Mouse (Mus musculus) lung, adult 2 months (tissue): ENCODE results near the gene Mroh2a. TPM values are rescaled to one million over a fixed set of nuclear protein-coding genes. Genes with fewer than 3 reads are reported as not detected.

Source experiments
- DNase-seq: peaks from one replicate; pipeline ENCODE4 v3.0.0; 2022
- H3K4me1 ChIP-seq: fragments of 200-500 bp; 2 replicates; pipeline ENCODE4 v1.6.1; 2011; ENCODE audit warnings: low read length; ENCODE audit not compliant: control insufficient read depth, insufficient read depth
- H3K4me3 ChIP-seq: fragments of 200-500 bp; replicated peaks from 2 replicates; pipeline ENCODE3; 2011; ENCODE audit warnings: low read depth, mild to moderate bottlenecking, control low read depth, low read length; ENCODE audit errors: extremely low read depth
- CTCF ChIP-seq: fragments of 200-500 bp; IDR thresholded peaks from 2 replicates; pipeline ENCODE4 v1.5.1; 2011; ENCODE audit warnings: mild to moderate bottlenecking, low read length, control low read depth; ENCODE audit not compliant: insufficient read depth
- POLR2A ChIP-seq: fragments of 200-500 bp; IDR thresholded peaks from 2 replicates; pipeline ENCODE4 v1.6.1; 2011; ENCODE audit warnings: low read depth, mild to moderate bottlenecking, control low read depth, low read length, borderline replicate concordance; ENCODE audit errors: extremely low read depth
- WGBS: fragments of 180-500 bp; shearing (Covaris S2); methylation state at CpG from one replicate; pipeline ENCODE4 v1.1.7; 2018; 5-methylcytosine and 5-hydroxymethylcytosine counted together
- polyA plus RNA-seq: library from polyadenylated mRNA; depleted of rRNA; stranded (reverse); fragments of >200 nt; gene quantifications from 2 replicates; pipeline ENCODE4 v1.2.3, GENCODE M21; 2012

The Mroh2a gene
- polyA plus RNA-seq, 1 experiment: 0.20 TPM

GRCm38 (mm10) chr1:88255989-88256754 lies 29.4 kb downstream of the Mroh2a start:
- no peak for DNase-seq
- H3K4me1 ChIP-seq: no peaks in the 10 kb centered on the region
- H3K4me3 ChIP-seq: no peak overlapping the region
- TF ChIP-seq CTCF: no peak
- no peak for TF ChIP-seq POLR2A
- WGBS: 74% methylated on average over 13 of the region's 13 CpGs

DNA sequence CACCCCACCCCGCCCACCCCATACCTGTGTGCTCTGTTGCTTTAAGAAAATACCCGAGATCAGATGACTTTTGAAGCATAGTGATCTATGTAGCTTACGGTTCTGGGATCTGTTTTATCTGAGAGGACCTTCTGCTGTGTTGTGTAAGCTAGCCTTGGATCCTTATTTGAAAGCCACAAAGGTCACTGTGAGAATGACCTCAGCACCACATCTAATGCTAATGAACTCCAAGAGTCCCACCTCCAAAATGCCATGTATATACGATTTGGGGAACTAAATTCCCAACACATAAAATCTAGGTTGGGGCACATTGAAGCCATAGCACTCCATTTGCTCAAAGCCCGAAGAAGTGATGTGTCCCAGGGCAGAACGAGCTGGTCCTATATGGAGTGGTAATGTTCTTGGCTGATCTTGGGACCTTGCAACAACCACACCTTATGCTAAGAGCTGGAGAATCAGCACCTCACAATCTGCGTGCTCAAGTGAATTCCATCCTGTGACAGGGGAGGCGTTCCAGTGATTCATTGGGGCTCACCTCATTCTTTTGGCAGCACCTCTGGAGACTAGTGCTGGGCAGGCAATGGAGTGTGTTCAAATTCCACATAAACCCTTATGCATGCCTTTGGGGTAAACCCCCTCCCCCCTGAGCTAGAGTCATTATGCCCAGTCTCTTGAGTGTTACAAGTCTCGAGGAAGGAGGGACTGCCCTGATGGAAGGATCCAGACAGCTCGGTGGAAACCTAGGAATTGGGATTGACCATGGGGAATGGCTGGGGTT lies 30.3 kb downstream of the Mroh2a start:
- no peak for DNase-seq
- no peak for TF ChIP-seq CTCF
- TF ChIP-seq POLR2A: no peak
- Histone ChIP-seq H3K4me3 (no peak overlapping the region), H3K4me1 (no peaks in the 10 kb centered on the region)
- WGBS: 70% methylated on average over 10 of the region's 10 CpGs

- 80% methylated on average over 6 of the region's 6 CpGs for WGBS
- H3K4me3 ChIP-seq: no peak overlapping the region
- no peaks in the 10 kb centered on the region for H3K4me1 ChIP-seq
- DNase-seq: no peak
- TF ChIP-seq POLR2A (no peak), CTCF (no peak)
Observed at GRCm38 (mm10) chr1:88257681-88258080, 30.9 kb downstream of the Mroh2a start.

- TF ChIP-seq POLR2A: no peak
- TF ChIP-seq CTCF: no peak
- Histone ChIP-seq H3K4me3 (no peak overlapping the region), H3K4me1 (no peaks in the 10 kb centered on the region)
- no peak for DNase-seq
- 66% methylated on average over 6 of the region's 6 CpGs for WGBS
Observed at GRCm38 (mm10) chr1:88258361-88258760, 31.6 kb downstream of the Mroh2a start.

DNA sequence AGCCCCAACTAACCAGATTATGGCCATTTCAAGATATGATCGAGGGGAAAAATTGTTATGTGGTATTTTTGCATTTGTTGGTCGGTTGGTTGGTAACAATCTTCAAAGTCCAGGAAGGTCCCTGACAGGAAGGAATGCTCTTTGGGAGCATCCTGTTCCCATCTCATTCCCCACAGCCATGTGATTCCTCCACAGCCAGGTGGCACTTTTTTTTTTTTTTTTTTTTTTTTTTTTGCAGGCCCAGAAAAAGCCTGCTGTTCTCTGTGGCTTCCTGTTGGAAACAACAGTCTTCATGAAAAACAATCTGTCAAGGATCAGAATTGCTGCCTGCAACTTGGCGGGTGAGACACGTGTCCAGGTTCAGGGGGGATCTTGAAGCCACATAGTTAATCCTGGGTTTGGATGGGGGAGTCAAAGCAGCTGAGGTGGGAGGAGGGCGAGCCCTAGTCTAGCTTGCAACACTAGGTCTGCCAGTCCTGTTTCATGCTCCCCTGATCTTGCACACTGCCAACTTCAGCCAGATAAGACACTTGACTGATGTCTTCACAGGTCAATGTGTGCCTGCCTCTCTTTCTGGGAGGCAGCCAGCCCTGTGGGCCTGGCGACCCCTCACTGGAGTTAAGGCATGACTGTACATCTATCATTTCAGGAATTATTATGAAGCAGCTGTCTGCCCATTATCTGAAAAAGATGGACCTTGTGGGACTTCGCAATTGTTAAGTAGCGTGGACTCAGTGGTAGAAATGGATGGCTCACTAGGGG lies 32.3 kb downstream of the Mroh2a start:
- Histone ChIP-seq H3K4me3 (no peak overlapping the region), H3K4me1 (no peaks in the 10 kb centered on the region)
- WGBS: 50% methylated on average over 8 of the region's 8 CpGs
- no peak for DNase-seq
- TF ChIP-seq POLR2A (no peak), CTCF (no peak)

DNA sequence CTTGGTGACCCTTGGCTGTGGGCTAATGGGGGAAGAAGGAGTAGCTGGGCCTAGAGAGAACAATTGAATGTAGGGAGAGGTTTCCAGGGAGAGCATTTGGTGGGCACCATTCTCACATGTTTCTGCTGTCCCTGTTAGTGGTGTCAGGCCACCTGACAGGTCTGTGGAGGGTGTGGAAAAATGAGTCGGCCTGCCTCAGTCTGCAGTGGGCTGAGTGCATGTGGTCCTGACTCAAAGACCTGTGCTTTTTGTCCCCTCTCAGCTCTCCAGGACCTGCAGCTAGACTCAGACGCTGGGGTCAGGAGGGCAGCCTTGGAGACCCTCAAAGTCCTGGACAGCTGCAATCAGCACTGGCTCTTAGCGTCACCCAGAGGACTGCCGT lies 32.8 kb downstream of the Mroh2a start:
- WGBS: 70% methylated on average over 4 of the region's 4 CpGs
- no peak for TF ChIP-seq POLR2A
- TF ChIP-seq CTCF: no peak
- no peak overlapping the region for H3K4me3 ChIP-seq
- DNase-seq: no peak
- no peaks in the 10 kb centered on the region for H3K4me1 ChIP-seq

DNA sequence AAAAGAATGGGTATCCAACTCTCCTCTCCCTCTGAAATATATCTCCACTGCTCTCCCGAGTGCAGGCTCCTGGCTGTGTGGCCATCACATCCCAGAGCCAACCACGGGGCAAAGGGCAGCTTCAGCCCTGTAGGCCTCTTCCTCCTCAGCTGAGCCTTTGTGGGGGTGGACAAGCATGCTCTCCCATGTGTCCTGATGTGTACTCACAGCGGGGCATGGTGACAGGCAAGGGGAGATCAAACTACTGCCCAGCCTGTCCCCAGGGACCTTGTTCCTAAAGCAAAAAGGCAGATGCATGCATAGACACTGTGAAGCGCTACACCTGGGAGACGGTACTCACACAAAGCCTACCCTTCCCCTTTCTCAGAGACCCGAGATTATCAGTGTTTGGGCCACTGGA lies 33.3 kb downstream of the Mroh2a start:
- 69% methylated on average over 6 of the region's 6 CpGs for WGBS
- no peak for TF ChIP-seq CTCF
- no peak for TF ChIP-seq POLR2A
- Histone ChIP-seq H3K4me1 (no peaks in the 10 kb centered on the region), H3K4me3 (no peak overlapping the region)
- DNase-seq: no peak

DNA sequence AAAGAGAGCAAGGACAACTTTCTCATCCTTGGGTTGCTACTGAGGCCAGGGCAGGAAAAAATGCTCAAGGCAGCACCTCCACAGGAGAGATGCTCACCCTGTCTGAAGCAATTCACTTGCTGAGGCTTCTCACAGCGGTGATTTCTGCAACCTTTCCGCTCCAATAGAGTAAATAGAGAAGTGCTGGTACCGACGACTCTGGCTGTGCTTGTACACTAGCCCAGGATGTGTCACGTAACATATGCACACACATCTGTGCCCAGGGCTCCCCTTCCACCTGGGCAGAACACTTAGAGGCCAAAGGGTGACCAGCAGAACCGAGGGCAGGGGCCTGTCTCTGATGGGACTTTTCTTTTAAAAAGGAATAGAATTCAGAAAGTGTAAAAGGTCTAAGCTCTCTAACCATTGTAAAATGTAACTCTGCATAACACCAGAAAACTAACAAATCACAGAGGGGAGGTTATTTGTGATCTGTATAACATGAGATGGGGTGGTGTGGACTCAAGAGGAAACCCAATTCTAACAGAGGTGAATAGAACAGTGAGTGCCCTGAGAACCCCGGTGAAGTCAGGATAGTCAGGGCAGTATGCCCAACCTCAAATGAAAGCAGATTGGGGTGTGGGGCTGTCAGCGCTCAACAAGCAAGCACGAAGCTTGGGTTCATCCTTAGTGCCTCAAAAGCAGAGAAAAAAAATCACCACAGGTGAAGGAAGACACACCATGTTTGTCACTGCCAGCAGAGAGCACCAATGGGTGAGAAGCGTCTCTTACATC lies 34.0 kb downstream of the Mroh2a start:
- 75% methylated on average over 10 of the region's 10 CpGs for WGBS
- DNase-seq: no peak

GRCm38 (mm10) chr1:88261706-88262105 lies 34.9 kb downstream of the Mroh2a start:
- no peak for TF ChIP-seq CTCF
- TF ChIP-seq POLR2A: no peak
- WGBS: 85% methylated on average over 7 of the region's 7 CpGs
- H3K4me3 ChIP-seq: no peak overlapping the region
- no peaks in the 10 kb centered on the region for H3K4me1 ChIP-seq
- DNase-seq: no peak

More for the DNA sequence above, 34.0 kb downstream of the Mroh2a start:
- H3K4me1 ChIP-seq: no peaks in the 10 kb centered on the region
- no peak for TF ChIP-seq CTCF
- TF ChIP-seq POLR2A: no peak
- H3K4me3 ChIP-seq: no peak overlapping the region
